Mouse (Mus musculus) lung, postnatal 14 days (tissue): ENCODE measurements at regions not wholly inside any gene's neighbourhood (a gene's known extent, or its start where the extent isn't known, plus 50 kb on each side); places are given as distances from the start of the nearest gene placed in this dataset.

Source experiments
- DNase-seq: peaks from one replicate; pipeline ENCODE4 v3.0.0; 2021

GRCm38 (mm10) chr1:73797858-73798257, 326.4 kb downstream of the Tns1 start:
- DNase-seq = no peak

GRCm38 (mm10) chr1:73797413-73797812, 326.8 kb downstream of the Tns1 start:
- DNase-seq = no peak

GRCm38 (mm10) chr1:73793871-73794270, 330.4 kb downstream of the Tns1 start:
- DNase-seq = no peak

GRCm38 (mm10) chr1:73793256-73793655, 331.0 kb downstream of the Tns1 start:
- DNase-seq = no peak

- DNase-seq = no peak
Observed at GRCm38 (mm10) chr1:73792311-73792710, 331.9 kb downstream of the Tns1 start.

GRCm38 (mm10) chr1:73787666-73788065, 336.6 kb downstream of the Tns1 start:
- DNase-seq = no peak

- DNase-seq = no peak
Observed at GRCm38 (mm10) chr1:73787224-73787623, 337.0 kb downstream of the Tns1 start.

- no peak for DNase-seq
Observed at GRCm38 (mm10) chr1:73783303-73783702, 340.9 kb downstream of the Tns1 start.

- no peak for DNase-seq
Observed at GRCm38 (mm10) chr1:73782871-73783270, 341.4 kb downstream of the Tns1 start.

GRCm38 (mm10) chr1:73771773-73772172, 352.5 kb downstream of the Tns1 start:
- DNase-seq = no peak

GRCm38 (mm10) chr1:73770631-73771030, 353.6 kb downstream of the Tns1 start:
- DNase-seq = no peak

GRCm38 (mm10) chr1:73764611-73765333, 359.5 kb downstream of the Tns1 start:
- no peak for DNase-seq

- no peak for DNase-seq
Observed at GRCm38 (mm10) chr1:73758110-73759061, 365.9 kb downstream of the Tns1 start.

GRCm38 (mm10) chr1:73755791-73756190, 368.5 kb downstream of the Tns1 start:
- DNase-seq = no peak

- no peak for DNase-seq
Observed at GRCm38 (mm10) chr1:73754928-73755327, 369.3 kb downstream of the Tns1 start.

GRCm38 (mm10) chr1:73753157-73753556, 371.1 kb downstream of the Tns1 start:
- no peak for DNase-seq

GRCm38 (mm10) chr1:73748702-73749101, 375.5 kb downstream of the Tns1 start:
- no peak for DNase-seq

- DNase-seq = no peak
Observed at GRCm38 (mm10) chr1:73744555-73745234, 379.6 kb downstream of the Tns1 start.

- DNase-seq = peak; percentile 32
Observed at GRCm38 (mm10) chr1:73743737-73744554, 380.3 kb downstream of the Tns1 start.

- peak; percentile 31 for DNase-seq
Observed at GRCm38 (mm10) chr1:73737083-73737482, 387.2 kb downstream of the Tns1 start.

GRCm38 (mm10) chr1:73728377-73728776, 395.9 kb downstream of the Tns1 start:
- DNase-seq = no peak

GRCm38 (mm10) chr1:73727781-73728180, 396.5 kb downstream of the Tns1 start:
- no peak for DNase-seq
